Mouse (Mus musculus) MEL (cell line): ENCODE data around the gene Fbh1. TPM values are rescaled to one million over a fixed set of nuclear protein-coding genes. Genes with fewer than 3 reads are reported as not detected.

Experiments used
- DNase-seq: peaks from one replicate; pipeline ENCODE4 v3.0.0; 2011; ENCODE audit warnings: low read depth, low spot score
- H3K27ac ChIP-seq: 2 replicates; pipeline ENCODE4 v1.5.1; 2012; ENCODE audit warnings: low read depth, mild to moderate bottlenecking, control low read depth, low read length, moderate library complexity; ENCODE audit not compliant: control insufficient read depth
- H3K27me3 ChIP-seq, 2 experiments: fragments of 150-350 bp in 1 of 2; sonication (generic) in 1 of 2; 2 replicates each; pipeline ENCODE4 v1.6.1; 2012; ENCODE audit warnings: low read length in 2 of 2, mild to moderate bottlenecking in 2 of 2, improper control_type of control experiment in 1 of 2, moderate library complexity in 1 of 2; ENCODE audit not compliant: insufficient read depth in 2 of 2, control insufficient read depth in 1 of 2
- H3K36me3 ChIP-seq, 2 experiments: 2 replicates each; pipeline ENCODE4 v1.6.1; 2012 to 2014; ENCODE audit warnings: low read length in 2 of 2, improper control_type of control experiment in 1 of 2, inconsistent platforms in 1 of 2, mild to moderate bottlenecking in 1 of 2; ENCODE audit not compliant: insufficient read depth in 2 of 2, control insufficient read depth in 1 of 2
- H3K4me1 ChIP-seq, 2 experiments: fragments of 150-350 bp in 1 of 2; sonication (generic) in 1 of 2; 2 replicates each; pipeline ENCODE4 v1.6.1; 2012; ENCODE audit warnings: low read length in 2 of 2, improper control_type of control experiment in 1 of 2, mild to moderate bottlenecking in 1 of 2; ENCODE audit not compliant: insufficient read depth in 2 of 2, control insufficient read depth in 1 of 2
- H3K4me3 ChIP-seq, 2 experiments: fragments of 150-350 bp in 1 of 2; sonication (generic) in 1 of 2; 2 replicates each; pipeline ENCODE4 v1.5.1; 2012; ENCODE audit warnings: low read depth in 2 of 2, low read length in 2 of 2, mild to moderate bottlenecking in 2 of 2, moderate library complexity in 2 of 2, control low read depth in 1 of 2, improper control_type of control experiment in 1 of 2; ENCODE audit not compliant: control insufficient read depth in 1 of 2, insufficient read depth in 1 of 2
- H3K79me2 ChIP-seq: 2 replicates; pipeline ENCODE4 v1.6.1; 2012; ENCODE audit warnings: mild to moderate bottlenecking, low read length, moderate library complexity; ENCODE audit not compliant: control insufficient read depth, poor library complexity, insufficient read depth
- H3K9ac ChIP-seq: 2 replicates; pipeline ENCODE4 v1.6.1; 2012; ENCODE audit warnings: low read depth, mild to moderate bottlenecking, control low read depth, low read length, moderate library complexity; ENCODE audit not compliant: control insufficient read depth, poor library complexity, severe bottlenecking
- H3K9me3 ChIP-seq: fragments of 150-350 bp; sonication (generic); replicated peaks from 2 replicates; pipeline ENCODE4 v1.6.1; 2012; ENCODE audit warnings: mild to moderate bottlenecking, low read length, improper control_type of control experiment, moderate library complexity; ENCODE audit not compliant: insufficient read depth
- CHD2 ChIP-seq: IDR thresholded peaks from 2 replicates; pipeline ENCODE4 v1.6.1; 2011; ENCODE audit warnings: low read length, improper control_type of control experiment
- CTCF ChIP-seq, 3 experiments: IDR thresholded peaks in 2 of 3; conservative IDR thresholded peaks in 1 of 3; 2 replicates each; pipeline ENCODE4 v1.5.1; 2011 to 2012; ENCODE audit warnings: low read length in 3 of 3, low read depth in 2 of 3, mild to moderate bottlenecking in 2 of 3, improper control_type of control experiment in 1 of 3, inconsistent platforms in 1 of 3, mixed read lengths in 1 of 3, moderate library complexity in 1 of 3; ENCODE audit not compliant: control insufficient read depth in 1 of 3, insufficient read depth in 1 of 3, poor library complexity in 1 of 3, severe bottlenecking in 1 of 3
- GATA1 ChIP-seq: IDR thresholded peaks from 2 replicates; pipeline ENCODE4 v1.6.1; 2011; ENCODE audit warnings: low read depth, low read length, improper control_type of control experiment
- MAZ ChIP-seq: IDR thresholded peaks from 2 replicates; pipeline ENCODE4 v1.6.1; 2012; ENCODE audit warnings: low read depth, mild to moderate bottlenecking, inconsistent platforms, low read length, improper control_type of control experiment
- MEF2A ChIP-seq: IDR thresholded peaks from 2 replicates; pipeline ENCODE4 v1.6.1; 2014; ENCODE audit warnings: low read depth, mild to moderate bottlenecking, inconsistent platforms, low read length, improper control_type of control experiment; ENCODE audit not compliant: poor library complexity, insufficient replicate concordance, severe bottlenecking; ENCODE audit errors: extremely low read depth
- NELFE ChIP-seq: IDR thresholded peaks from 2 replicates; pipeline ENCODE4 v1.6.1; 2011; ENCODE audit warnings: low read depth, low read length, improper control_type of control experiment
- POLR2AphosphoS5 ChIP-seq: IDR thresholded peaks from 2 replicates; pipeline ENCODE4 v1.6.1; 2012; ENCODE audit warnings: low read depth, borderline replicate concordance, mild to moderate bottlenecking, inconsistent platforms, low read length, moderate library complexity, mixed read lengths
- RAD21 ChIP-seq: IDR thresholded peaks from 2 replicates; pipeline ENCODE4 v1.6.1; 2011; ENCODE audit warnings: mild to moderate bottlenecking, low read depth, low read length, improper control_type of control experiment
- TAL1 ChIP-seq: IDR thresholded peaks from 2 replicates; pipeline ENCODE4 v1.6.1; 2012; ENCODE audit warnings: mild to moderate bottlenecking, inconsistent platforms, low read length, moderate library complexity, mixed read lengths
- UBTF ChIP-seq: IDR thresholded peaks from 2 replicates; pipeline ENCODE4 v1.6.1; 2012; ENCODE audit warnings: low read depth, mild to moderate bottlenecking, inconsistent platforms, low read length, improper control_type of control experiment, moderate library complexity, borderline replicate concordance; ENCODE audit not compliant: insufficient read depth
- USF2 ChIP-seq, 2 experiments: IDR thresholded peaks; 2 replicates each; pipeline ENCODE4 v1.6.1; 2011 to 2012; ENCODE audit warnings: improper control_type of control experiment in 2 of 2, low read length in 2 of 2, borderline replicate concordance in 1 of 2, inconsistent platforms in 1 of 2, low read depth in 1 of 2, mild to moderate bottlenecking in 1 of 2; ENCODE audit not compliant: insufficient read depth in 1 of 2
- ZKSCAN1 ChIP-seq: IDR thresholded peaks from 2 replicates; pipeline ENCODE4 v1.6.1; 2012; ENCODE audit warnings: low read depth, mild to moderate bottlenecking, inconsistent platforms, low read length, improper control_type of control experiment, moderate library complexity
- polyA plus RNA-seq, 2 experiments: library from polyadenylated mRNA; stranded (reverse) in 1 of 2; unstranded in 1 of 2; fragments of >175 nt in 1 of 2; fragments of >200 nt in 1 of 2; gene quantifications; 2 replicates each; pipeline versions ENCODE4 v1.2.1 to v1.2.4; 2012; ENCODE audit warnings: low replicate concordance in 2 of 2, low read depth in 1 of 2; ENCODE audit not compliant: insufficient read length in 2 of 2, insufficient read depth in 1 of 2, missing spikeins in 1 of 2
- total RNA-seq: library from RNA; depleted of rRNA; stranded (reverse); fragments of 300-350 nt; gene quantifications from 2 replicates; pipeline ENCODE4 v1.2.3, GENCODE M21; 2012

The Fbh1 gene
- total and polyA plus RNA-seq, 3 experiments, result 34.9 to 44.9 TPM; not detected in 1

DNA sequence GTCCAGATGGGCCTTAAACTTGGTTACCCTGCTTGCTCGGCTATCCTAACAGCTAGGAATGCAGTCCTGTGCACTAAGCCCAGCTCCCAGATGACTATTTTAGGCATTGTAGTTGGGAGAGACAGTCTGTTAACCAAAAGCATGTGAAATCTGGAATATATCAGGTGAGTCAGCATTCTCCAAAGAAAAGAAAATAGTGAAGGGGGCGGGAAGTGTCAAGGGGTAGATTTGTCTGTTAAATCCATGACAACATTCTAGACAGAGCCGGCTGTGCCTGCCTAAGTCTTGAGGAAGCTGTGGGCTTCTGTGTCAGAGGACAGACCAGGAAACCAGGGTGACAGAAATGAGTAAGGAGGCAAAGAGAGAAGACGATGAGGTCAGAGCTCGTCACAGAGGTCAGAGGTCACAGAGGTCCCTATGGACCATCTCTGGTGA lies 20.6 kb upstream of the Fbh1 start:
- H3K9me3 ChIP-seq, result no peaks in the 10 kb centered on the region
- no peaks in the 10 kb centered on the region for H3K4me1 ChIP-seq
- no peak for DNase-seq
- no peaks in the 10 kb centered on the region for H3K27me3 ChIP-seq
- TF ChIP-seq USF2 (IDR thresholded peaks at IDR 0.05; ENCODE audit: borderline replicate concordance in 1 of 2, insufficient read depth in 1 of 2, low read depth in 1 of 2, low read length in 2 of 2), result no peak
- no peaks in the 10 kb centered on the region; a peak in 1 of 4 replicates for H3K36me3 ChIP-seq
- H3K79me2 ChIP-seq, result no peaks in the 10 kb centered on the region
- no peak overlapping the region for H3K9ac ChIP-seq
- H3K4me3 ChIP-seq, result no peak overlapping the region
- no peak overlapping the region for H3K27ac ChIP-seq

DNA sequence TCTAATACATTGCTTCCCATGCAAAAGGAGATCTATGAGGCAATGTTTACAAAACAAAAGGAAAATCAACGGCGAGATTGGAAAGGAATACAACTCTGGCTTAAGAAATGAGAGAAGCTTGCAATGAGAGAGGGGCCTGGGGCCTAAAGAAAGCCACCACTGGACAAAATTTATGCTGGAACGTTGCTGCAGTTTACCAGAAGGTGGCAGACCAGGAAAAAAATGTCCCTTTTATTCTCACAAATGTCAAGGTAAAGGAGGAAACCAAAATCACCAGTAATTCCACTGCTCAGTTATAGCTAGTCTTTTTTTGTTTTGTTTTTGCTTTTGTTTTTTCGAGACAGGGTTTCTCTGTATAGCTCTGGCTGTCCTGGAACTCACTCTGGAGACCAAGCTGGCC lies 17.3 kb upstream of the Fbh1 start:
- no peak overlapping the region for H3K27ac ChIP-seq
- H3K9me3 ChIP-seq, result no peaks in the 10 kb centered on the region
- TF ChIP-seq GATA1 (no peak), USF2 (IDR thresholded peaks at IDR 0.05; ENCODE audit: borderline replicate concordance in 1 of 2, insufficient read depth in 1 of 2, low read depth in 1 of 2, low read length in 2 of 2) (no peak), MEF2A (no peak), ZKSCAN1 (no peak), POLR2AphosphoS5 (no peak), RAD21 (peak; percentile 2; the same call in 1 of the 2 replicates), NELFE (no peak), CTCF (IDR thresholded peaks at IDR 0.05 in 2 of 3, conservative IDR thresholded peaks at IDR 0.05 in 1 of 3; ENCODE audit: control insufficient read depth in 1 of 3, insufficient read depth in 1 of 3, low read depth in 2 of 3, low read length in 3 of 3, poor library complexity in 1 of 3, severe bottlenecking in 1 of 3) (peak in 1 of 3 experiments; percentile 23; a peak in 2 of 6 replicates), UBTF (no peak), CHD2 (no peak), MAZ (no peak)
- TF ChIP-seq, all 39 proteins: peak for 2
- no peaks in the 10 kb centered on the region; a peak in 1 of 4 replicates for H3K36me3 ChIP-seq
- H3K79me2 ChIP-seq, result no peaks in the 10 kb centered on the region
- H3K4me3 ChIP-seq, result no peak overlapping the region
- no peaks in the 10 kb centered on the region for H3K4me1 ChIP-seq
- no peaks in the 10 kb centered on the region for H3K27me3 ChIP-seq
- H3K9ac ChIP-seq, result no peak overlapping the region
- no peak for DNase-seq

DNA sequence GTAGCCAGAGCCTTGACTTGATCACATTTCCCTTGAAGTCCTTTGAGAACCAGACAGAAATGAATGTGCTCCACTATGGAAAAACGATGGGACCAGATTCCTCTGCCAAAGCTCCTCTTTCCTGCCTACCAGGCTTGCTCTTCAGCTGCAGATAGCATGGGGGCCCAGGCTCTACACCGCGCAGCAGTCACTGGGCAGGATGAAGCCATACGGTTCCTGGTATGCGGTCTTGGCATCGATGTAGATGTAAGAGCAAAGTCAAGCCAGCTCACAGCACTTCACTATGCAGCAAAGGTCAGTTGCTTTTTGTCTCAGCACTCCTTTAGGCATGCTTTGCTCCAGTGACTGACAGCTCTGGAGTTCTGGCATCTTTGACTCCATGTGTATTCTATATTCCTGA lies 6.8 kb upstream of the Fbh1 start:
- Histone ChIP-seq H3K79me2 (peaks cover 8% of the 10 kb centered on the region), H3K9ac (no peak overlapping the region), H3K36me3 (peaks cover under 1 to 8% of the 10 kb centered on the region in 2 experiments; a peak in 3 of 4 replicates), H3K27ac (no peak overlapping the region)
- no peak for DNase-seq
- no peak for TF ChIP-seq TAL1
- TF ChIP-seq MEF2A, result no peak
- TF ChIP-seq, all 39 proteins: peak for 0
- Histone ChIP-seq H3K4me1 (peaks cover 0 to 9% of the 10 kb centered on the region in 2 experiments; a peak in 1 of 4 replicates), H3K27me3 (no peaks in the 10 kb centered on the region), H3K4me3 (no peak overlapping the region), H3K9me3 (no peaks in the 10 kb centered on the region)
